Mouse (Mus musculus): ENCODE measurements at regions not wholly inside any gene's neighbourhood (a gene's known extent, or its start where the extent isn't known, plus 50 kb on each side); places are given as distances from the start of the nearest gene placed in this dataset.
"Not testable (repeated sequence)": the region's sequence is repeated elsewhere in the genome, so short reads cannot be mapped to it uniquely, and the experiment has no call there.

DNA sequence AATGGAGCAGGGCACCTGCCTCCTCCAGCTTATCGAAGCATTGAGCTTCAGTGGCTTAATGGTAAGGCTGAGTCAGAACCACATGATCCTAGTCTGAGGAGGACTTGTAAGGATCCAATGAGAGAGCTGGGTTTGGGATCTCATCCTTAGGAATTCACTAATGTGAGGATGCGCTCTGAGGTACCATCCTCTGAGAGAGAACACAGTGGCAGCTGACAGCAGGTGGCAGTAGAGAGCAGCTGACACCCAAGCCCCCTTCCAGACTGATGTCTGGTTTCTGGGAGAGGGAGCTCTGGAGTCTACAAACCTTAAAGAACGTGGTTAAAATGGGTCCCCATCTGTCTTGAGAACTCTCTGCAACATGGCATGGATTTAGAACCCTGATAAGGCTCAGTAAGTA is 137.8 kb downstream of the B3glct start:
- DNase-seq (ENCODE audit: low spot score in 2 of 2), result peak; percentile 26 to 30

DNA sequence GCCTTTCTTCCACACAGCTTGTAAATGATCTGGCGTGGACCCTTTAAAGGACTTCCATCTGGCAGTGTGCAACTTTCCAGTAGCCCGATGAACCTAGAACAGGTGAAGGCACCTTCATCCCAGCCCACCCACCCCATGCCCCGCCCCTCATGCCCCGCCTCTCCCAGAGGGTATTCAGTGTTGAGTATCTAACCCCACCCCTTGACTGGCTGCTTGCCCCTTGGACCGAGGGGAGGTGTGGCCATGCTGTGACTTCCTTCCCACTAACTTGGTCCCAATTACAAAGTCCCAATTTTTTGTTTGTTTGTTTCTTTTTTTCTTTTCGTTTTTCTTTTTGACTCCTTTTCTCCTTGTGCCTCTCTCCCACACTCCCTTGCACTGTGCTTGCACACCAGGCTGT is 140.8 kb downstream of the B3glct start:
- no peak for DNase-seq (ENCODE audit: low spot score in 2 of 2)

- no peak for DNase-seq (ENCODE audit: low spot score in 2 of 2)
Measured at GRCm38 (mm10) chr5:149823821-149824220, 145.8 kb downstream of the B3glct start.

- DNase-seq (ENCODE audit: low spot score in 2 of 2), result no peak
Measured at GRCm38 (mm10) chr5:149827599-149827998, 149.6 kb downstream of the B3glct start.

- peak; percentile 59 to 64 for DNase-seq (ENCODE audit: low spot score in 2 of 2)
Measured at GRCm38 (mm10) chr5:149831122-149831861, 153.3 kb downstream of the B3glct start.

- DNase-seq (ENCODE audit: low spot score in 2 of 2), result no peak
Measured at GRCm38 (mm10) chr5:149837379-149837778, 159.3 kb downstream of the B3glct start.

- no peak for DNase-seq (ENCODE audit: low spot score in 2 of 2)
Measured at GRCm38 (mm10) chr5:149842491-149842890, 164.5 kb downstream of the B3glct start.

DNA sequence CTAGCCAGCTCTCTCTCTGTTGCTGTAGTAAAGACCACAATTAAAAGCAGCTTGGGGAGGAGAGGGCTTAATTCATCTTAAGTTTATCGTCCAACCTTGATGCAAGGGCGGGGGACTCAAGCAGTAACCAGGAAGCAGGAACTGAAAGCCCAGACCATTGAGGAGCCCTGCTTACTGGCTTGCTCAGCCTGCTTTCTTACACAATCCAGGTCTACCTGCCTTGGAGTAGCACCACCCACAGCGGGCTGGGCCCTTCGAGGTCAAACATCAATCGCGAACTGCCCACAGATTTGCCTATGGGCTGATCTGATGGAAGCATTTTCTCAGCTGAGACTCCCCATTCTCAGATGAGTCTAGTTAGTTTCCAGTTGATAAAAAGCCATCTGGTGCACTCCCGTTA is 165.3 kb downstream of the B3glct start:
- DNase-seq (ENCODE audit: low spot score in 2 of 2), result no peak

- no peak for DNase-seq (ENCODE audit: low spot score in 2 of 2)
Measured at GRCm38 (mm10) chr5:149845256-149845655, 167.2 kb downstream of the B3glct start.

DNA sequence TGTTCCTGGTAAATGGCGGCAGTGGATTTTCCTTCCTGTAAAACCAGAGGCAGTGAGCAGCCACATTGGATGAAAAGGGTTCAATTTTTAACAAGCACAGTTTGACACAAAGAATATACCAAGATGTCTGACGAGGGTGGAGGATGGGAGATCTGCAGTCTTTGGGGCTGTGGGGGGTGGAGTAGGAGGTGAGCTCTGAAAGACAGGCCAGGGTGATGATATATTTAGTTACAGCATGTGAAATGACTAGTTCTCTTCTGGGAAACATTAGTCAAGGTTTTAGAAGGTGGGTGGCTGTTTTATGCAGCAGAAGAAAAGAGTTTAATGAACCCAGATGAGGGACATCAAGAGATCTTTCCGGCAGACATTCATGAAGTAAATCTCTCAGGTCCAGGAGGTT is 170.0 kb upstream of the Rxfp2 start:
- no peak for DNase-seq (ENCODE audit: low spot score in 2 of 2)

GRCm38 (mm10) chr5:149851011-149851410 is 167.5 kb upstream of the Rxfp2 start:
- peak; percentile 61 to 76 for DNase-seq (ENCODE audit: low spot score in 2 of 2)

- no peak for DNase-seq (ENCODE audit: low spot score in 2 of 2)
Measured at GRCm38 (mm10) chr5:149852516-149852915, 166.0 kb upstream of the Rxfp2 start.

- DNase-seq (ENCODE audit: low spot score in 2 of 2), result no peak
Measured at GRCm38 (mm10) chr5:149856101-149856500, 162.4 kb upstream of the Rxfp2 start.

- no peak for DNase-seq (ENCODE audit: low spot score in 2 of 2)
Measured at GRCm38 (mm10) chr5:149857019-149857418, 161.5 kb upstream of the Rxfp2 start.

GRCm38 (mm10) chr5:149861489-149861962 is 156.9 kb upstream of the Rxfp2 start:
- DNase-seq (ENCODE audit: low spot score in 2 of 2), result peak; percentile 33 to 54

- DNase-seq (ENCODE audit: low spot score in 2 of 2), result no peak
Measured at GRCm38 (mm10) chr5:149867926-149868325, 150.5 kb upstream of the Rxfp2 start.

DNA sequence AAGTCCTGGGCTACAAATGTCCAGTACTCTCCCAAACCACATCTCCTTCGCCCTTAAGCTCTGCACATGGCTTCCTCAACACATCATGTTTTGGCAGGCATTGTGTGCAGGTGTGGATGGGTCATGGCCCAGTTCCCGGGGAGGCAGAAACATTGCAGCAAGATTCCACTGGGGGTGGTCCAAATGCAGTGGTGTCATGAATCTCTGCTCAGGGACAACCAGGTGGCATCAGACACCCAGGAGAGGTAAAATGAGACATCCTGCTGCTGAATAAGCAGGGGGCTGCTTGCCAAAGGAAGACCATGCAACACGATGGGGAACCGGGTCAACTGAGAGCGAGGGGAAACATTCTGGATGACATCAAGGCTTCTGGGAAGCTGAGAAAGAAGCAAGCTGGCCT is 149.0 kb upstream of the Rxfp2 start:
- no peak for DNase-seq (ENCODE audit: low spot score in 2 of 2)

DNA sequence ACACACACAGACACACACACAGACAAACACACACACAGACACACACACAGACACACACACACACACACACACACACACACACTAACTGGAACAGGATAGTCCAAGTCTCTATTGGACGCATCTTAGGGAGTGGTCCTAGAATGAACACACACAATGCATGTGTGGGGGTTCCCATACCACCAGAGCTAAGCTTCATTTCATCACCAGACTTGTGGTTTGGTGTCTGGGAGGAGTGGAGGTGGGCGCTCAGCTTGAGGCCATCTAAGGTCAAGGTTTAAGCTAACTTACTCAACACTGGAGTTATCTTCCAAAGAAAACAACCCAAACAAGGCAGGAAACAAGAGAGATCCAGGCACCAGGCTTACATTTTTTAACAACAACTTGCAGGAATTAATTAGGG is 147.9 kb upstream of the Rxfp2 start:
- DNase-seq (ENCODE audit: low spot score in 2 of 2), result no peak

GRCm38 (mm10) chr5:149871521-149871920 is 147.0 kb upstream of the Rxfp2 start:
- DNase-seq (ENCODE audit: low spot score in 2 of 2), result no peak

- DNase-seq (ENCODE audit: low spot score in 2 of 2), result no peak
Measured at GRCm38 (mm10) chr5:149873482-149874002, 144.9 kb upstream of the Rxfp2 start.

DNA sequence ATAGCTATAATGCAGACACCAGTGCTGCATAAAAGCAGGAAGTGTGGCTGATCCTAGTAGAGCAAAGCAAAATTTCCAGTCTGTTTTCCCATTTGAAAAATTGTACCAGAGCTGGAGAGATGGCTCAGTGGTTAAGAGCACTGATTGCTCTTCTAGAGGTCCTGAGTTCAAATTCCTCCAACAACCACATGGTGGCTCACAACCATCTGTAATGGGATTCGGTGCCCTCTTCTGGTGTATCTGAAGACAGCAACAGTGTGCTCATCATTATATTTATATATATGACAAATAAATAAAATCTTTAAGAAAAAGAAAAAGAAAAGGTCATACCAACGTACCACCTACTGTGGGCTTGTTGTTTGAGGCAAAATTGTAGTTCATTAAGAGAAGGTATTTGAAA is 144.1 kb upstream of the Rxfp2 start:
- DNase-seq (ENCODE audit: low spot score in 2 of 2), result no peak

GRCm38 (mm10) chr5:149892453-149892852 is 126.0 kb upstream of the Rxfp2 start:
- not testable (repeated sequence) for DNase-seq (ENCODE audit: low spot score in 2 of 2)

DNA sequence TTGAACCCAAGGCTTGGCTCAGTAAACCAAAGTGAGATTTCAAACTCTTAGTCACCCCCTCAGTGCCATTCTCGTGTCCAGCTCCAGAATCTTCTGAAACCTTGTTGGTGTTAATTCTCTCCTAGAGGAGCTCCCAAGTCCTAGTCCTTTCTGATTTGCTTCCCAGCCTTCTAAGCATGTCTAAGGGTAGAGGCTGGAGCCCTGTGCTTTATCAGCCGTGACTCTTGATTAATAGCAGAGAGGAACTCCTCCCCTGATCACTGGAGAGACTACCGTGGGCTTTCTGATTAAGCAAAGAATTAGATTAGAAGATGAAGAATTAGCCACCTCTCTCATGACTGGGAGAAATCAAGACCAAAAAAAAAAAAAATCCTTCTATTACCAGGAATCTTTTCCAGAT is 111.5 kb upstream of the Rxfp2 start:
- no peak for DNase-seq (ENCODE audit: low spot score in 2 of 2)

Data from frontal cortex, postnatal 25 days (tissue).